Mouse (Mus musculus): ENCODE measurements around the gene Inhbc.

GRCm38 (mm10) chr10:127367116-127367515, 3.1 kb downstream of the Inhbc start:
- TF ChIP-seq CTCF (IDR thresholded peaks at IDR 0.05; ENCODE audit: low read depth) (no peak), EP300 (IDR thresholded peaks at IDR 0.05; ENCODE audit: low read depth) (no peak)
